Mouse (Mus musculus): ENCODE results near the gene Ccdc12.

DNA sequence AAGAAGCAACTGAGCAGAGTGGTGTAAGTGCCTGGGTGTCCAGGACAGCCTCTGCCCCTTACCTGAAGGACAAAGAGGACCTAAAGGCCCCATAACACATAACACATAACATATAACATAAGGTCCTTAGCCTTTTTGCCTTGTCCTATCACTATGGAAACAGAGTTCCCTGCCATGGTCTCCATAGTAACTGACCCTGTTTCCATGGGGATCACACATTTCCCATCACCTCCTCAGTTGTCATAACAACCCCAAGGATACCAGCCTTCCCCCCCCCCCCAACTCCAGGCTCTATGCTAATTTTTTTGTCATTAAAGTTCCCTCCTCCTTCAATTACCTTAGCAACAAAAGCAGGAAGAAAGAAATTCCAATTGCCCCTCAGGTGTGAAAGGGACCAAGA, 6.5 kb upstream of the Ccdc12 start:
- no peak for TF ChIP-seq CTCF (conservative IDR thresholded peaks at IDR 0.05; ENCODE audit: insufficient read depth, insufficient read length, low read depth, low read length)
- no peak for TF ChIP-seq POLR2A (IDR thresholded peaks at IDR 0.05; ENCODE audit: low read depth, low read length)
